Mouse (Mus musculus): ENCODE data around the gene Mgat5b.
A peak's percentile ranks its signal among the peaks of the same experiment; 100 is the strongest.

The Mgat5b gene

DNA sequence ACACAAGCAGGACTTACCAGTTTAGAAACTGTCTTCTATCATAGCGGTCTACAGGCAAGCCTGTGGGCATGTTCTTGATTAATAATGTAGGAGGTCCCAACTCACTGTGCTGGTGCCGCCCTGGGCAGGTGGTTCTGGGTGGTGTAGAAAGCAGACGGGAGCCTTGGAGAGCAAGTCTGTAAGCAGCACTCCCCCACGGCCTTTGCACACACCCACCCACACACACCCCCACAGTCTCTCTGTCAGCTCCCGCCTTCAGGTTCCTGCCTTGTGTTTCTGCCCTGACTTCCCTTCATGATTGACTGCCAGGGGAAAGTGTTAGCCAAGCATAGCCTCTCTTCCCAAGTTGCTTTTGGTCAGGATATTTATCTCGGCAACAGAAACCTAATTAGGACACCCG is 1.3 kb upstream of the Mgat5b start:
- DNase-seq (ENCODE audit: low read depth, low spot score): no peak

DNA sequence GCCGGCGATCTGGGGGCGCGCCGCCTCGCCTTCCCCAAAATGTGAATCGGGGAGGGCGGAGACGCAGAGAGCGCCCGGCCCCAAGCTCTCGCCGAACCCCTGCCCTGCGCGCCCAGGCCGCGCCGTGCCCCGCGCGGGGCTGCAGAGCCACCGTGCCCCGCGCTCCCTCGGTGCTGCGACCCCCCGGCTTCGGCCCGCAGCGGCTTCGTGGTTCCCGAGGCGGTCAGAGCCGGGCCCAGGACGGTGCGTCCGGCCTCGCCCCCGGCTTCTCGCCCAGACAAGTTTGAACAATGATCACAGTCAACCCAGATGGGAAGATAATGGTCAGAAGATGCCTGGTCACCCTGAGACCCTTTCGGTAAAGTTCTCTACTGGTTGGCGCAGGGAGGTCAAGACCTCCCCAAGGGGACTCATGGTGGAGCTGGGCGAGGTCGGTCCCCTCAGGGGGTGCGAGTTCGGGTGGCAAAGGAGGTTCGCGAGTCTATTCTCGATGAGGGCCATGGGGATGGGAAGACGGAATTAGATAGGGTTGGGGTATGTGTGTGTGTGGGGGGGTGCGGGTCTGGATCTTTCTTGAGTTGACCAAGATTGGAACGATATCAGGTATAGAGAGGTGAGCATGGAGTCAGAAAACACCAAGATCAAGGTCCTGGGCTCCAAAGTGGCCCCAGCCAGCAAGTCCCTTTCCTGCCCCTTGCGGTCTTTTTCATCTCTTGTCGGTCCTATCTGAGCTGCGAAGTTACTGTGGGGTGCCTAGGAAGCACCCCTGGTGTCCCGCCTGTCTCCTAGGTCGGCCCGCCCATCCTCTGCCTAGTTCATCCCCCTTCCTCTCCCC is 740 bp downstream of the Mgat5b start:
- no peak for DNase-seq (ENCODE audit: low read depth, low spot score)

DNA sequence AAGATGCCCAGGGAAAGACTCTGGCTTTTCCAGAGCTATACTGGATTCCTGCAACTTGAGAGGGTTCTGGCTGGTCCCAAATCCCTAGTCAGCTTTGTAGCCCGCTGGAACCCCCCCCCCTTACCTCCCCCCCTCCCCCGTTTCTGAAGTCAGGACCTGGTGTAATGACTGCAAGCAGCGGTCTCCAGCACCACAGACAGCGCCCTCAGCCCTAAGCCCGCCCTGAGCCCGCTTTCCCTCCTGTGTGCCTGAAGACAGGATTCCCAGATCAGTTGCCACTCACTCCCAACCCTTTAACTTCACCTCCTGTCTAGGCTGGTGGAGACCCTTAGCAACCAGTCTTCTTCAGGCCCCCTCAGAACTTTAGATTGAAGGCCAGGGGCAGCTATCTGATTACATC is 2.1 kb downstream of the Mgat5b start:
- DNase-seq (ENCODE audit: low read depth, low spot score): peak; percentile 66

DNA sequence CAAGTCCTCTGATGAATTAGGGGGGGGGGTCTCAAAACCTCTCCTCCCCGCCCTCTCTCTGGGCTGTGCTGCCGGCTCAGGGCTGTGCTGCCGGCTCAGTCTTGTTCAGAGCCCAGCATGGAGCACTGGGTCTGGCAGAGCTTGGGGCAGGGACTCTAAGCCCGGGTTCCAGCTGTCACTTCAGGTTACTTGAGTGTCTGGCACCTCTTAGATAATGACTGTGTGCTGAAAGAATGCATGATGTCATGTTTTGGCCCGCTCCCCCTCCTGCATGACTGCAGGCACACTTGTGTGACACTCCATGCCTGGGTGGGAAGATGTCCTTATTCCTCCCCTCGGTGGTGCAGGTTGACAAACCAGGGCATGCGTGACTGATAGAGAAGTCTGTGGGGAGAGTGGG is 3.4 kb downstream of the Mgat5b start:
- no peak for DNase-seq (ENCODE audit: low read depth, low spot score)

DNA sequence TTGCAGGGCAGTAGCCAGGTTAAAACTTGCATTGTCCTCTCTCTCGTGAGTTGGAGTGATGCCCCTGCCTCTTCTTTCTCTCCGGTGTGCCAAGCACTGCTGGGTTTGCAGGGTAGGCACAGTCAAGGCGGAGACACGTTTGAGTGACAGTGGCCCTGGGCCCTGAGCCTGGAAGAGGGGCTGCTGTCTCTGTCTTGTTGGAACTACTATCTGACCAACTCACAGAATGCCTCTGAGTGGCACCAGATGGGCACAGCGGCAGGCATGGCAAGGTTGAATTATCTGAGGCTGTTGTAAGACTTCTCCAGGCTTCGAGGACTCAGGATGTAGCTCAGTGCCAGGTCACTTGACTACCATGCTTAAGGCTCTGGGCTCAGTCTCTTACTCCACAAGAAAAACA is 9.4 kb downstream of the Mgat5b start:
- DNase-seq (ENCODE audit: low read depth, low spot score): no peak

DNA sequence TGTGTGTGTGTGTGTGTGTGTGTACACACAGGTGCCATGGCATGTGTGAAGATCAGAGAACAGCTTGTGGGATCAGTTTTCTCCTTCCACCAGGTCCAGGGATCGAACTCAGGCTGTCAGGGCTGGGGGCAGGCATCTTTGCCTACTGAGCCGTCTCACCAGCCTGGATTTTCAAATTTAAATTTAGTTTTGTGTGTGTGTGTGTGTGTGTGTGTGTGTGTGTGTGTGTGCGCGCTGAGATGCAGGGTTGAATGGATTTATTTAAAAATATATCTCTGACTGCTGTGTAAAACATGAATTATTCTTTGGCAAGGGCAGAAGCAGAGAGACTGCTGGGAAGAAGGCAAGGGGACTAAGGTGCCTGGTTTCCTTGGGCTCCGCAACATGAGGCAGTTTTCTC is 16.2 kb downstream of the Mgat5b start:
- no peak for DNase-seq (ENCODE audit: low read depth, low spot score)

DNA sequence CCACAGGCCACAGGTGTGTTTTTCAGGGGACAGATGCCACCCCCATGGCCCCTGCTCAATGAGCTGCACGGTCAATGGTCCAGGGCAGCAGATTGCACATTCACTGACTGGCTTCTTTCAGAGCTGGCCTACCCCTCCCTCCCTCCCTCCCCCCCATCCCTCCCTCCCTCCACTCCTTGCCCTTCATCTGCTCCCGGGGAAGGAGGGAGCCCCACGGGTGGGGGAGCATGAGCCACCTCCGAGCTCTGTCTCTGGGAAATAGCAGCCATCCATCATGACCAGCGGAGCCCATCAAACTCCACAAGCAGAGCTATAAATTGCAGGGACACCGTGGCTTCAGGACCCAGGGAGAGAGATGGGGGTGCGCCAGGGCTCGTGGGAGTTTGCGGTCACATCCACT is 16.7 kb downstream of the Mgat5b start:
- no peak for DNase-seq (ENCODE audit: low read depth, low spot score)

DNA sequence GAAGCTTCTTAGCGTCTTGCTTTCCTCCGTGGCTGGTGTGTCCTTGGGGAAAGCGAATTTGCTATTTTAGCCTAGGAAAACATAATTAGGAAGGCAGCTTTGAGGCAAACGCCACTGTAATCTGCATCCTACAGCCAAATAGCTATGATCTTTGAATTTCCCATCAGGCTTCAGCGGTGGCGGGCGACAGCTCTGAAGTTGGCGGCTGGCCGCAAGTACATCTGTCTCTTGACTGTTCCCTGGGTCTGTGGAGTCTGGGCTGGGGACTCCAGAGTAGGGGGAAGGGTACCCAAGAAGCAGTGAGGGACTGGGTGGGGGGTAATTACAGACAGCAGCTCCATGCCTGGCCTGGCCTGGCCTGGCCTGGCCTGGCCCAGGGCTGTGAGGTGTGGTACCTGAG is 17.3 kb downstream of the Mgat5b start:
- DNase-seq (ENCODE audit: low read depth, low spot score): no peak

DNA sequence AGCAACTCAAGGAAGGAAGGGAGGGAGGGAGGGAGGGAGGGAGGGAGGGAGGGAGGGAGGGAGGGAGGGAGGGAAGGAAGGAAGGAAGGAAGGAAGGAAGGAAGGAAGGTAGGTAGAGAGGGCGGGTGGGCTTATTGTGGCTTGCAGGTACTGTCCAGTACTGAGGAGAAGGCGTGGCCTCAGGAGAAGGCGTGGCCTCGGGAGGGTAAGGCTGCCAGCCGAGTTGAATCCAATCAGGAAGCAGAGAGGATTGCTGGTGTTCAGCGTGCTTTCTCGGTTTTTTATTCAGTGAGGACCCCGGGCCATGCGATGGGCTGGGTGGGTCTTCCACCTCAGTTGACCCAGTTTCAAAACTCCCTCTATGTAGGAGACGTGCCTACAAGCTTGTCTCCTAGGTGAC is 18.5 kb downstream of the Mgat5b start:
- no peak for DNase-seq (ENCODE audit: low read depth, low spot score)

DNA sequence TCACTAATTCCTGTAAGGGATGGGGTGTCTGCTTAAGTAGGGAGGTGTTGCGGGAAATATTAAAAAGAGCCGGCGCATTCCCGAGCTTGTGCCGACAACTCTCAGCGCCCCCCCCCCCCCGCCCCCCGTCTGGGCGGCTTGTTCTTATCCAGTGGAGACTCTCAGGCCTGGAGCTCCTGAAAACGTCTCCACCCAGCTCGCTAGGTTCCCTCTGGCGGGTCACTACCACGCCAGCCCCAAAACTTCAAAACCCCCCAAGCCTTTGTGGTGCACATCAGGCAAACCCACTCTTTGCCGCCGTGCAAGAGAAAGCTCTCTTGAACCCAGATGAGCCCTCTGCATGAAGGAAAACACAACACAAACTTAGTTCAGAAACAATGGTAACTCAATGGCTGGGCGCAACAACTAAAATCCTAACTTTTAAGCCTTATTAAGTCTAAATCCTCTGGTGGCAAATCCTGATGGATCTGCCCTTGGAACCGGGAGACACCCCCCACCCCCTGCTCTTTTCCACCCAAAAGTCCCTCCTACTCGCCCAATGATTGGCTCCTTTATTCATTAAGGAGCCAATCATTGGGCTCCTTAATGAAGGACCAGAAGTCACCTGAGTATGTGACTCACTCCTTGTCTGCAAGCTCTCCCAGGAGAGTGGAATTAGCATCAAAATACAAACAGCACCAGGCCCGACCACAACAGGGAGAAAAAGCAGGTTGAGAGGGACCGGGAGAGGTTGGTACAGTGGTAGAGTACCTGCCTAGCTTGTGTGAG is 21.6 kb downstream of the Mgat5b start:
- DNase-seq (ENCODE audit: low read depth, low spot score): peak; percentile 75

DNA sequence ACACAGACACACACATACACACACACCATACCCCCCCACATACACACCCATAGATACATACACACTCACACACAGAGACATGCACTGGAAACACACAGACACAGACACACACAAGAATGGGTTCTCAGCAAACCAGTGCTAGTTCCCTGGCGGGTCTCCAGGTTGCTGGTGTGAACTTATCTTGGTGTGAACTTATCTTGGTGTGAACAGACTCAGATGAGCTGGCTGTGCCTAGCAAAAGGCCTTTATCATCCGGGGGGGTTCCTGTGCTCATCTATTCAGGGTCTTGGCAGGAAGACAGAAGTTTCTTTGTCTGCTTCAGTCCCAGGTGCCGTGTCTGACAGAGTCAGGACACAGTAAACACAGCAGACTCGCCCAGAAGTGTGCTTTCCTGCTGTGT is 25.7 kb downstream of the Mgat5b start:
- DNase-seq (ENCODE audit: low read depth, low spot score): no peak

DNA sequence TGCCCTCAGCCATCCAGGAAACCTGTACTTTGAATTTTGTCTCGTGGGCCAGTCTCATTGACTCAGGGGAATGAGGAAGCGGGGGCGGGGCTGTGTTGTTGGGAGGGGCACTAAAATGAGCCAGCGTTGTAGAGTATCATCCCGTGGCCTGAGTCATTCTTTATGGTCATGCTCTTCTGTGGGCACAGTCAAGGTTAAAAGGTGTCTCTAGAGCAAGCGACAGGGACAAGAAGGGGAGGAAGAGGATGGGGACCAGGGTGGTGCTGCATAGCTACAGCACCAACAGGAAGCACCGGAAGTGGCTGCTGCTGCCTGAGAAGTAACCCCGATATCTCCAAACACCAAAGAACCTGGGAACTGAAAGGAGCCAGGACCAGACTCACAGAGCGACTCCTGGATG is 31.2 kb downstream of the Mgat5b start:
- DNase-seq (ENCODE audit: low read depth, low spot score): no peak

DNA sequence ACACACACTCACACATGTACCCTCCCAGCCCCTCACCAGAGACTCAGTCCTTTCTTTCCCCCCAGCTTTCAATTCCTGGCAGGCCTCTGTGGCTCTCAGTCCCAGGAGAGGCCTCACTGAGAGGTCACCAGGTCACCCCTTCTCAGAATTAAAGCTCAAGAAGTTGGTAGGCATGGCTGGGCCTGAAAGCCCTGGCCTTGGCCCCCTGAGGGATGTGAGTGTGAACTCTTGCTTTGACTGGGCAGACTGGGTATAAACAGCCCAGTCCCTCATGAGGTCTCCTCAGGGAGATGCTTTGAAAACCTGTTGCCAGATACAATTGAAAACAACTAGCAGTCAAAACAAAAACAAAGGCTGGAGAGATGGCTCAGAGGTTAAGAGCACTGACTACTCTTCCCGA is 32.8 kb downstream of the Mgat5b start:
- no peak for DNase-seq (ENCODE audit: low read depth, low spot score)

DNA sequence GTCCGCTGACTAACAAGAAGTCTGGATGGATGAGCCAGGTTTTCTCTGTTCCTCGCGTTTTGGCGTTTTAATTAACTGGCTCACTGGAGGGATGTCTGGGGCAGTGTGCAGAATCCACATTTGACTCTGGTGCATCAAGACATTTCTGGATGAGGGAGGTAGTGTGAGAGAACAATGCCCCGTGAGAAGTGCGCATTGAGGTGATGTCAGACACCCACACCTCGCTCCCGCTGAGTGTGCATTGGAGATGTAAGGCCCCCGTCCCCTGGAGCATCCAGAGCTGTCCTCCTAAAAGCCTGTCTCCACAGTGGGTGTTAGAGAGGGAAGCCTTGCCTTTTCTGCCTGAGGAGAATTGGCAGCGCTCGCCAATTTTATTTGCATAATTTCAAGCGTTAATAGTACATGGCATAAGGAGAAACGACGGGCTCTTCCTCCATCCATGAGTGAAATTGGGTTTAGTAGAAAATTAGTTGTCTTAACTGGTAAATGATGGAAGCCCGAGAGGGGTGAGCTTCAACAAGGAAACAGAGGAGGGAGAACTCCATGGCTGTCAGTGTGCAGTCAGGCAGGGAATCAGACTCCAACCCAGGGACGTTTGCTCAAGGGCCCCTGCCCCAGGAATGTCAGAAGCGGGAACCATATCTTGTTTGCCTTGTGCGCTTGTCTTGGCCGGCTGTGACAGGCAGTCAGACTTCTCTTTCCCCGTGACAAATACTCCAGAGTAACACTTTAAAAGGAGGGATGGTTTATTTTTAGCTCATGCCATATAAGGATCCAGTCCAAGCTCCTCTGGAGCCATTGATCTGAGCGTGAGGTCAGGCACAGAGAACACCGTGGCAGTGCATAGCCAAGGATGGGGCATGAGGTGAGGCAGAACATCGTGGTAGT is 35.8 kb downstream of the Mgat5b start:
- DNase-seq (ENCODE audit: low read depth, low spot score): no peak

DNA sequence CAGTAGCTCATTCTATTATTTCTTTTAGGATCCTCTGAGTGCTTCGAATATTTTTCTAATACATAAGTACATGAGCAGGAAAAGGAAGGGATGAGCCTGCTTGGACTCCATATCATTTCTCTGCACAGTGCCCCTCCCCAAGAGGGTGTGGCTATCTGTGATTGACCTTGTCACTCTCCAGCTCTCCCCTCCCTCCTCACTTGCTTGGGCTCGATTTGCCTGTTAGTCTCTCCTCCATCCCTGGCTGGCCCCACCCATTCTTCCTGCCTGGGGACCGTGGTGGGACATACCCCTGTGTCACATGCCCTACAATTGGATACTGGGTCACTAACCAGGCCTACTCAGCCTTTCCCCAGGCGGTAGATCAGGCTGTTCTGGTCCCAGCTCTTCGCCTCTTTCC is 39.9 kb downstream of the Mgat5b start:
- DNase-seq (ENCODE audit: low read depth, low spot score): no peak

DNA sequence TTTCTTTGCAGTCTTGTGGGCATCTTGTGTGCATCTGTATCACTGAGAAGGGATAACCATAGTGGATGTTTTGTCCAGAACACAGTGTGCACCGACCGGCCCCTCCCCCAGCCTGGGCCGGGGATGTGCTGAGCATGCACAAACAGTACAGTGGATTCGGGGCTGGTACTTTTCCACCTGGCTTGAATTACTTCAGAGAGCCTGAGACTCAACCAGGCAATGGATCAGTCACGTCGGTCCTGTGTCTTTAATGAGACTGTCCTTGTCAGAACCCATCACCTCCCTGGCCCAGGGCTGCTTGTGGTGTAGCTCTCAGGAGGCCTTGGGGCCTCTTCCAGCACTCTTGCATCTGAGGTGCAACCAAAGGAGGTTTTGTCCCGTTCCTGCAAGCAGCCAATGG is 46.4 kb downstream of the Mgat5b start:
- DNase-seq (ENCODE audit: low read depth, low spot score): no peak

DNA sequence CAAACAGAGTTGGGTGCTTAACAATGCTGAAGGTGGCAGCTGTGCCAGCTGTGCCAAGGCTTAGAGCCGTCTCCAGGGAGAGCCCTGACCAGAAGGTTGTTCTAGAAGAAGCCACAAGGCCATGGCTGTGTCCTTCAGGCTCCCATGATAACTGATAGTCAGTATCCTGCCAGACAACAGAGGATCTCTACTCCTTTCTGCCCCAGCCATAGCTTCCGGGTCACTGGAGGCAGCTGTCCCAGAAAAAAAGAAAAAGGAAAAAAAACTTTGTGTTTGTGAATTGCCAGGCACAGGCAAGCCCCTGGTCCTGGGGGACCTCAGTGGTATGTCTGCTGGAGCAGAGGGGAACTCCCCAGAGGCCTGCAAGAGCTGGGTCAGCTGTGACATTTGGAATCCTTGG is 47.3 kb downstream of the Mgat5b start:
- DNase-seq (ENCODE audit: low read depth, low spot score): no peak

DNA sequence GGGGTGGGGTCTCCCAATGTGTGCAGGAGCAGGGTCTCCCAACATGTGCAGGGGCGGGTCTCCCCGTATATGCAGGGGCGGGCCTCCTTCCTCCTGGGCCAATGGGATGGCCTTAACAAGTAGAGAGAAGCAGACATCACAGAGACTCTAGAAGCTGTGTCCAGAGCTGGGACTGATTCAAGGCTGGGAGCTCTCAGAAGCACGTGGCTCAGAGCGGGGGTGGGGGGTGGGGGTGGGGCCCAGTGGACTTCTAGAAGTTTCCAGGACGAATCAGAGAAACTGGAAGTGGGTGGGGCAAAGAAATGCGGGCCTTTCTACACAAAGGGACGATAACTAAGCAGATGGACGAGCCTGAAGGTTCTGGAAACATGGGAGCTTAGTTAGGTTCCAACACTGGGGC is 49.9 kb downstream of the Mgat5b start:
- no peak for DNase-seq (ENCODE audit: low read depth, low spot score)

DNA sequence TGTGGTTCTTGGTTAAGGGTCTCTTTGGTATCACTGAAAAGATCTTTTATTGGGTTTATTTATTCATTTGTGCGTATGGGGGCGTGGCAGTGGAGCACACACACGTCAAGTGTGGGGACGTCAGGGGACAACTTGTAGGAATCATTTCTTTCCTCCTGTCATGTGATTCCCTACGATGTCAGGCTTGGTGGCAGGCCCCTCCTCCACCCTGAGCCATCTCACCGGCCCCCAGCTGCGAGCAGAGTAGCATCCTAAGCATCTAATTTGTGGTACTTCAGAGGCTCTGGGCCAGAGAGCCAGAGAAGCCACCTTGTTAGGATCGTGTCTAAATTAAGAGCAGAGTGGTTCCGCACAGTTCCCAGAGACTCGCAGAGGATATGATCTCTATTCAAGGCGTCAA is 50.8 kb downstream of the Mgat5b start:
- DNase-seq (ENCODE audit: low read depth, low spot score): no peak

DNA sequence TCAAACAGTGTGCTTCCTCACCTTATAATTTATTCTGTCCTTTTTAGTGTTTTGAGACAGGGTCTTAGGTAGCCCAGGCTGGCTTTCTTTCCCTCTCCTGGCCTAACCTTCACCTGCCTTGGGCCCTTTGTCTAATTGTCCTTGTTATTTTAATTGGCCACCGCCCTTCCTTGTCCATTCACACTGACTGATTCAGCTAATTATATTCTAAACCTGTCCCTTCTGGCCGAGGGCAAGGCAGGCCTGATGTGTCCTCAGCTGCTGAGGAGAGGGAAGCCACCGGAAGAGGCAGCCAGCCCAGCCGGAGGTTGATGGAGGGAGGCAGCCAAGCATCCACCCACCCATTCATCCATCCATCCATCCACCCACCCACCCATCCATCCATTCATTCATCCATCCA is 52.2 kb downstream of the Mgat5b start:
- DNase-seq (ENCODE audit: low read depth, low spot score): no peak

DNA sequence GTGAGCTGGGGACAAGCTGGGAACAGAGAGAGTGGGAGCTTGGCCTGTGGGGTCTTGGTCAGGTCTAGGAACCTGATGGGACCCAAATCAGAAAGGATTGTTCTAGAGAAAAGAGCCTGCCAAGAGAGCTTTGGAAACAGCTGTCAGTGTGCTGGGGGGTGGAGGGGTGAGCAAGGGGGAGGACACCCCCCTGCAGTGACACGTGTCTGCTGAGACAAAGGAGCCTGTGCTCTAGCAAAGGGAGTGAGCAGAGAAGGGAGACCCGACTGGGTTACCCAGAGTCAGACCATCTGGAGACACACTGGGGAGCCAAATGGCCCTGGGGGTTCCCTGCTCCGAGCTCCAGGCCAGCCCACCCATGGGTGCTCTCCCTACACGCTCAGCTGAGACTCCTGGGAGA is 54.2 kb downstream of the Mgat5b start:
- no peak for DNase-seq (ENCODE audit: low read depth, low spot score)

DNA sequence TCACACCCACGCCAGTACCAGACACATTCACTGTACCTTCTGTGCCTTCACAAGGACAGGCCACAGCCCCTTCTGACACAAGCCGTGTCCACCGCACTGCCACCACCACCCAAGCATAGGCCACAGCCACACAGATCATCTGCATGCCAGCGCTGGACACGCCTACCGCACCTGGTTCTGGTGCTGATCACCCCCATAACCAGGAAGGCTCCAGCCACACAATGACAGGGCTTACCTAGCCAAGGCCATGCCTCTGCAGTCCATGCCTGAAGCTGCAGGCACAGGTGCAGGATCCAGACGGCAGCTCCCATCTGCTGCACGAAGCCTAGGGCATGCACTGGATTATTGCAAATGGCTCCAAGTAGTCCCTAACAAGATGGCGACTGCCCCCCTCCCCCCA is 54.8 kb downstream of the Mgat5b start:
- DNase-seq (ENCODE audit: low read depth, low spot score): no peak

All from forelimb bud, embryonic 11.5 days (tissue).